Mouse (Mus musculus): Measurements from ENCODE around the gene Mslnl. TPM values are rescaled to one million over a fixed set of nuclear protein-coding genes. Genes with fewer than 3 reads are reported as not detected.

Gene Mslnl
- total RNA-seq, 2 experiments from 2014 or later = not detected

DNA sequence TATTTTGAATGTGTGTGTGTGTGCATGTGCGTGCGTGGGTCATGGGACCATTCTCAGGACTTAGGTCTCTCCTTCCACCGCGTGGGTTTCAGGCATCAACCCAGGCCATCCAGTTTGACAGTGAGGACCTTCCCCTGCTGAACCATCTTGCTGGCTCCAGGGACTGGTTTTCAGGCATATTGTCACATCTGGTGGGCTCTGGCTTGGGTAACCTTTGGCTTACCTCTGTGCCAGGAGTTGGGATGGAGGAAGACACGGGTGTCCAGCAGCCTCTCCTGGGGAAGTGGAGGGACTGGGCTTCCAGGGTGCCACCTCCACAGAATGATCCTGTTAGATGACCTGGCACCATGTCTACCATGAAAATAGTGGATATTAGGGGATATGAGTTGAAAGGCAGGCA, 42.1 kb downstream of the Mslnl start:
- no peak for DNase-seq (ENCODE audit: low spot score)
- intact Hi-C loops (cut with DNase I) = loop anchor here (10.0 kb wide), 1 partner anchor 477 kb away; the partner anchor contains the start of gene Luc7l

- intact Hi-C loops (cut with DNase I) = no loop called here
- DNase-seq (ENCODE audit: low spot score) = no peak
These were observed 45.5 kb downstream of the Mslnl start for GRCm38 (mm10) chr17:25781339-25781738.

- intact Hi-C loops (cut with DNase I) = no loop called here
- no peak for DNase-seq (ENCODE audit: low spot score)
These were observed 47.2 kb downstream of the Mslnl start for GRCm38 (mm10) chr17:25783086-25783485.

GRCm38 (mm10) chr17:25783861-25784574, 48.2 kb downstream of the Mslnl start:
- no peak for DNase-seq (ENCODE audit: low spot score)
- intact Hi-C loops (cut with DNase I) = no loop called here

DNA sequence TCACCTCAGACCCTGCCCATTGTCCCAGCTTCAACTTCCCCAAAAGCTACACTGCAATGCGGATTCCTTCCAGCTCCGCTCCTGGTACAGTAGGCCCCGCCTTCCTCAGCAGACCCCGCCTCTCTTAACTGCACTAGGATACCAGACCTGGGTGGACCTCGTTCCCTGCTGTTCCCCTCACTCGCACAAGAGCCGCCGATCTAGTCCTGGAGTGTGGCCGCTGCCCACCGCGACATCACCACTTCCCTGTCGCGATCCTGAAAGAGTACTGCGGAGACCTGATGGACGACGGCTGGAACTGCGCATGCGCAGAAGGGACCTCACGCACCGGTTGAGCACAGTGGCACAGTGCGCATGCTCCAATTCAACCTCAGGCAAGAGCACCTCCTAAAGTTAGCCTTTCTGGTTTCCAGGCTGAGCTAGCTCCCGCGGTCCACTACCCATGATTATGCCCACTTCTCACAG, 49.5 kb downstream of the Mslnl start, which contains the start of gene Haghl:
Haghl (minus strand) TSS at position 393 of the 465 bp plus-strand sequence.
- peak; percentile 89 for DNase-seq (ENCODE audit: low spot score)
- intact Hi-C loops (cut with DNase I) = no loop called here

- intact Hi-C loops (cut with DNase I) = no loop called here
- no peak for DNase-seq (ENCODE audit: low spot score)
These were observed 50.4 kb downstream of the Mslnl start, which contains the start of gene Ccdc78 for GRCm38 (mm10) chr17:25786280-25786679. Gene Ccdc78, plus strand, starts transcription at chr17:25786580.

- no peak for DNase-seq (ENCODE audit: low spot score)
- intact Hi-C loops (cut with DNase I) = no loop called here
These were observed 51.1 kb downstream of the Mslnl start for GRCm38 (mm10) chr17:25786781-25787504.

GRCm38 (mm10) chr17:25791320-25791842, 55.5 kb downstream of the Mslnl start:
- DNase-seq (ENCODE audit: low spot score) = no peak
- intact Hi-C loops (cut with DNase I) = no loop called here

DNA sequence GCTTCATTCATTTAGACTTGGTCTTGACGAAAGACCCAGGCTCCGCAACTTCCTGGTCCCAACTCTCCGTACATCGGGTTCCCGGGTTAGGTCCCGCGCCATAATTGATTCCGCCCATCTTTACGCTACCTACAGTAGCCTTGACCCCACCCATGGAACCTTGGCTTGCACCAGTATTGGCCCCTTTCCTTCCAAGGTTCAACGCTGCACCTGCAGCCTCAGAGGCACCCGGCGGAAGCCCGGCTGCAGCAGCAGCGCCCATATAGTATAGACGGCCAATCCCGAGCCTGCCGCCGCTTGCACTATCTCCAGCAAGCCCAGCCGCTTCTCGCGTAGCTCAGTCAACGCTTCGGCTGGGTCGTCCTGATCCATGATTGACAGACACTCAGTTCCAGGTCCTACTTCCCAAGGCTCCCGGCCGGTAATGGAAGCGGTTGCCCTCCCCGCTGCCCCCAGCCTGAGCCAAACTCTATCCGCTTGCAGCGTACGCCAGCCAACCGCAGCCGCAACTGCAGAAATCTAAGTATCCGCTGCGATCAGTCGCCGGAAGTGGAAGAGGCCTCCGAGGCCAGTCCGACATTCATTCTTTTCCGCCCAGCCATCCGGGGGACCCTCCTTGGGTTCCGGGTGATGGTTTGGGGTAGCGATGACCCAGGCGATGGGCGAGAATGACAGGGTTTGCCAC, 56.1 kb downstream of the Mslnl start:
- intact Hi-C loops (cut with DNase I) = no loop called here

GRCm38 (mm10) chr17:25792615-25793014, 56.8 kb downstream of the Mslnl start, which contains the start of gene Fam173a:
Gene Fam173a, minus strand, starts transcription at chr17:25792901.
- DNase-seq (ENCODE audit: low spot score) = peak; percentile 61
- intact Hi-C loops (cut with DNase I) = no loop called here

More for the DNA sequence above, 56.1 kb downstream of the Mslnl start:
- peak; percentile 65 for DNase-seq (ENCODE audit: low spot score)

DNA sequence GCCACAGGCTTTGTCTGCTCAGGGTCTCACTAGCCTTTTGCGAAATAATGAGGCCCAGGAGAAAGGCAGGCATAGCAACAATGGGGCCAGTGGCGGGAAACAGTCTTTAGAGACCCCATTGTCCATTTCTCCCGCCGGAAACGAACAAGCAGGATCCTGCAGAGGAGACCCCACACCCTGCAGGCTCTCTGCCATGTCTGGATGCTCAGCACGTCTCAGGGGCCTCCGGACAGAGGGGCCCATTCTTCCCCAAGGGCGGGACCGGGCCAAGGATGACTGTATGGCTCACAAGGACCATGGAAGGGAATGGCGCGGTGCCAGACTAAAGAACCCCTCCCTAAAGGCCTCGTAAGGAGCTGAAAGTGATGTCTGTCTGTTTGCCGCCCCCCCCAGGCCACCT, 58.4 kb downstream of the Mslnl start:
- intact Hi-C loops (cut with DNase I) = no loop called here
- DNase-seq (ENCODE audit: low spot score) = no peak

DNA sequence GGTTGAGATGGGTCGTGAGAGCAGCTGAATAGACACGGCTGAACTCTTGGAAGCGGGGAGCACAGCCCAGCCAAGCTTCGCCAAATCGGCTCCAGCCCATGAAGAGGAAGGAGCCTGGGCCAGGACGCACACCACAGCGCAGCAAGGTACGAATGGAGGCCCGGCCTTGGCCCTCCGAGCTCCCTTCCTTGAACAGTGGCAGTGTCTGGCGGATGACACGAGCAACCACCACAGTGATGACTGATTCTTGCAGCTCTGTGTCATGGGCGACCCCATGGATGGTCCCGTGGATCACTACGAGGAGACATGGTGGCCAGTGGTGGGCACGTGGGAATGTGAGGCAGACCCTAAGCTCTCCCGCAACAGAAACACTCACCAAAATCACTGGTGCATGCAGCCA, 59.2 kb downstream of the Mslnl start:
- intact Hi-C loops (cut with DNase I) = no loop called here
- DNase-seq (ENCODE audit: low spot score) = no peak

DNA sequence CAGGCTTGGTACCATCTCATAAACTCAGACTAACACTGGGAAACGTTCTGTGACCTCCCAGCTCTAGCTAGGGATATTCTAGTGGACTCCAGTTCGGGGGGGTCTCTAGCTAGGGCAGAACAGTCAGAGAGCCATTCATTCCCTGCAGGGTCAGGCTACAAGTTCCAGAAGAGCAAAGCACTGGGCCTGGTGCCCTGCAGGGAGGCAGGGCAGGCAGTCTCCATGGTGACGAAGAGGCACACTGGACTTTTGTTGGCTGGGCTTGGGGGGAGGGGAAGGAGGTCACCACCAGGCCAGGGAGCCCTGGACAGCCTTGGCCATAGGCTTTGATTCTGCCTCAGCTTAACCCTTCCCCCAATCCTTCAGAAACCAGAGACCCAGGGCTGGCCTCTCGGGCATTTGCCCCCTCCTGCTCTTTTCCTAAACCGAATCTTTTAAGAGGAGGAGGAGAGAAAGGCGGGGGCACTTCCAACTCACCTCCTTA, 59.8 kb downstream of the Mslnl start, which contains the start of gene AC134908.4:
AC134908.4 (minus strand) TSS at position 51 of the 484 bp plus-strand sequence.
- intact Hi-C loops (cut with DNase I) = loop anchor here (2.0 kb wide), 1 partner anchor 27 kb away; the partner anchor contains the start of gene Wdr24

DNA sequence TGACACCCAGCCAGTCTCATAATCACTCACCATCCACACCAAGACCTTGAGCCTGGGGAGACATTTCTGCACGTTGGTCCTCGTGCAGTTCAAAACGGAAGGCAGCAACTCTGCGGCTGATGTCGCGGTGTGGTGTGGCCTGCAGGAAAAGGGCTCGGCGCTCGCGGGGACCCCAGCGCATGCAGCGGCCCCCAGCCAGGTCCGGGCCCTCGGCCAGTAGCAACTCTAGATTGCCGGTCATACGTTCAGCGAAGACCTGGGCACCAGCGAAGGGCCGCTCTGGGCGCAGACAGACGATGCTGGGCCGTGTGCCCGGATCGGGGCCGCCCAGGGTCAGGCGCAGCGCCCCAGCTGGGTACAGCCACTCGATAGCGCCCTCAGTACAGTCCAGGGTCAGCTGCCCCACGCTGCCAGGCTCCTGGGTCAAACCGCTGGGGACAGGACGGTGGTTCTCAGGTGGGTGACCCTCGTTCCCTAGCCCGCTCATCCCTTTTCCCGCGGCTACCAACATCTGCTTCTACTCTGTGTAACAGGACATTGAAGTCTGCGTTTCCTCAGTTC, 60.4 kb downstream of the Mslnl start:
- no peak for DNase-seq (ENCODE audit: low spot score)
- intact Hi-C loops (cut with DNase I) = loop anchor here (2.0 kb wide), 1 partner anchor 27 kb away; the partner anchor contains the start of gene Wdr24

More for the DNA sequence above, 59.8 kb downstream of the Mslnl start, which contains the start of gene AC134908.4:
- no peak for DNase-seq (ENCODE audit: low spot score)

DNA sequence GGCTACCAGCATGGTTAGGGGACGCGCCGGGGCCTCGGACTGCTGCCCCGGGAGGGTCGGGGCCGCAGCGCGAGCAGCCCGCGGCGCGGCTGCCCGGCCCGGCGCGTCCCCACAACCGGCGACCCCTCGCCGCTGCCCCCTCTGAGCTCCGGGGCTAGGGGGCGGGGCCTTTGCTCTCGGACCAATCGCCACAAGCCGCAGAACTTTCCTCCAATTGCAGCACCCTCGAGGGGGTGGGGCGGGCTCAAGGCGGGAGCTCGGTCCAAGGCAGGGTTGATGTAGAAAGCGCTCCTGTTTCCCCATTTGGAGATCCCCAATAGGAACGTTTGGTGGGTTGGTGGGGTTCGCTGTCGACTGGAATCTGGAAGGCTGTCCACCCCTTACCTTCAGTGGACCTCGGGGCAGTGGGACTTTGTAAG, 61.1 kb downstream of the Mslnl start, which contains the start of gene Metrn:
Metrn (minus strand) TSS at position 186 of the 419 bp plus-strand sequence.
- intact Hi-C loops (cut with DNase I) = loop anchor here (2.0 kb wide), 1 partner anchor 26 kb away; the partner anchor contains the start of gene Wdr24
- DNase-seq (ENCODE audit: low spot score) = peak; percentile 84

All from heart, postnatal 25 days (tissue).